Mouse (Mus musculus) embryonic facial prominence, embryonic 14.5 days (tissue): ENCODE results near the gene Aamp. TPM values are rescaled to one million over a fixed set of nuclear protein-coding genes. Genes with fewer than 3 reads are reported as not detected.
A peak's percentile ranks its signal among the peaks of the same experiment; 100 is the strongest.

Experiments
- ATAC-seq: fragments of 200-750 bp; cut with Nextera tagmentation; 2 replicates; pipeline ENCODE4 v1.8.0; 2017; ENCODE audit warnings: low read depth, moderate number of reproducible peaks, moderate TSS enrichment
- DNase-seq: peaks from one replicate; pipeline ENCODE4 v3.0.0-alpha.2; 2015; ENCODE audit warnings: low spot score
- H3K27ac ChIP-seq: fragments of 300-500 bp; sonication (generic); replicated peaks from 2 replicates; pipeline ENCODE4 v1.5.1; 2014; ENCODE audit warnings: low read depth, mild to moderate bottlenecking, low read length, moderate library complexity
- H3K27me3 ChIP-seq: fragments of 300-500 bp; sonication (generic); replicated peaks from 2 replicates; pipeline ENCODE4 v1.6.1; 2014; ENCODE audit warnings: low read length; ENCODE audit not compliant: control insufficient read depth, insufficient read depth
- H3K36me3 ChIP-seq: fragments of 300-500 bp; sonication (generic); 2 replicates; pipeline ENCODE4 v1.6.1; 2014; ENCODE audit warnings: low read length, mixed read lengths; ENCODE audit not compliant: control insufficient read depth, insufficient read depth
- H3K4me1 ChIP-seq: fragments of 300-500 bp; sonication (generic); 2 replicates; pipeline ENCODE4 v1.6.1; 2014; ENCODE audit warnings: antibody characterized with exemption, low read length; ENCODE audit not compliant: control insufficient read depth, insufficient read depth
- H3K4me2 ChIP-seq: fragments of 300-500 bp; sonication (generic); 2 replicates; pipeline ENCODE4 v1.6.1; 2014; ENCODE audit warnings: low read depth, mild to moderate bottlenecking, low read length, moderate library complexity, mixed read lengths
- H3K4me3 ChIP-seq: fragments of 300-500 bp; sonication (generic); 2 replicates; pipeline ENCODE4 v1.5.1; 2014; ENCODE audit warnings: low read depth, mild to moderate bottlenecking, low read length
- H3K9ac ChIP-seq: fragments of 300-500 bp; sonication (generic); 2 replicates; pipeline ENCODE4 v1.6.1; 2014; ENCODE audit warnings: low read depth, mild to moderate bottlenecking, low read length, moderate library complexity, mixed read lengths
- H3K9me3 ChIP-seq: fragments of 300-500 bp; sonication (generic); 2 replicates; pipeline ENCODE4 v1.6.1; 2016; ENCODE audit warnings: low read length; ENCODE audit not compliant: control insufficient read depth
- WGBS: fragments of 180-500 bp; shearing (Covaris S2); extraction: QIAGEN DNeasy Blood & Tissue Kit; methylation state at CpG from one replicate; pipeline ENCODE4 v1.1.7; 2014; 5-methylcytosine and 5-hydroxymethylcytosine counted together
- polyA plus RNA-seq: library from polyadenylated mRNA; unstranded; fragments of >200 nt; fragmentation: Nextera tagmentation; extraction: Ambion mirVana; gene quantifications from 2 replicates; pipeline ENCODE4 v1.2.1, GENCODE M21; 2014

Aamp gene
- polyA plus RNA-seq, 1 experiment from 2014 or later: 214 TPM

GRCm38 (mm10) chr1:74304339-74304790, 19.8 kb upstream of the Aamp start:
- DNase-seq: peak; percentile 42
- Histone ChIP-seq H3K4me1 (peaks cover 5% of the 10 kb centered on the region), H3K27me3 (no peaks in the 10 kb centered on the region), H3K4me2 (peak overlapping the region; percentile 77), H3K4me3 (peak overlapping the region; percentile 74), H3K9me3 (no peaks in the 10 kb centered on the region), H3K36me3 (no peaks in the 10 kb centered on the region), H3K27ac (peak overlapping the region; percentile 87), H3K9ac (peak overlapping the region; percentile 88)
- 4% methylated on average over 12 of the region's 12 CpGs for WGBS
- ATAC-seq: no peak

GRCm38 (mm10) chr1:74303509-74304338, 19.2 kb upstream of the Aamp start:
- ATAC-seq (peak; percentile 91), DNase-seq (peak; percentile 70)

GRCm38 (mm10) chr1:74302835-74303234, 18.3 kb upstream of the Aamp start:
- peak overlapping the region; percentile 74 for H3K4me3 ChIP-seq
- H3K27me3 ChIP-seq: no peaks in the 10 kb centered on the region
- H3K27ac ChIP-seq: no peak overlapping the region
- DNase-seq: no peak
- no peak overlapping the region for H3K9ac ChIP-seq
- peaks cover 5% of the 10 kb centered on the region for H3K4me1 ChIP-seq
- H3K36me3 ChIP-seq: no peaks in the 10 kb centered on the region
- peak overlapping the region; percentile 77 for H3K4me2 ChIP-seq
- 62% methylated on average over 2 of the region's 2 CpGs for WGBS
- H3K9me3 ChIP-seq: no peaks in the 10 kb centered on the region
- ATAC-seq: no peak

More at GRCm38 (mm10) chr1:74303509-74304338, 19.2 kb upstream of the Aamp start:
- Histone ChIP-seq H3K27me3 (no peaks in the 10 kb centered on the region), H3K9me3 (no peaks in the 10 kb centered on the region), H3K36me3 (no peaks in the 10 kb centered on the region), H3K4me3 (peak overlapping the region; percentile 74), H3K4me2 (peak overlapping the region; percentile 77), H3K4me1 (peaks cover 5% of the 10 kb centered on the region), H3K9ac (peak overlapping the region; percentile 88), H3K27ac (peak overlapping the region; percentile 87)
- 0% methylated on average over 32 of the region's 56 CpGs for WGBS

- Histone ChIP-seq H3K4me3 (no peak overlapping the region), H3K9me3 (no peaks in the 10 kb centered on the region), H3K27me3 (no peaks in the 10 kb centered on the region), H3K36me3 (no peaks in the 10 kb centered on the region), H3K4me2 (no peak overlapping the region), H3K4me1 (peaks cover 7% of the 10 kb centered on the region), H3K27ac (no peak overlapping the region), H3K9ac (no peak overlapping the region)
- no peak for ATAC-seq
- DNase-seq: no peak
- 87% methylated on average over 7 of the region's 7 CpGs for WGBS
These were observed 17.7 kb upstream of the Aamp start for GRCm38 (mm10) chr1:74302229-74302628.

GRCm38 (mm10) chr1:74300347-74301110, 16.0 kb upstream of the Aamp start:
- DNase-seq (no peak), ATAC-seq (no peak)
- no peaks in the 10 kb centered on the region for H3K36me3 ChIP-seq
- H3K4me2 ChIP-seq: no peak overlapping the region
- H3K4me3 ChIP-seq: no peak overlapping the region
- H3K9ac ChIP-seq: no peak overlapping the region
- no peaks in the 10 kb centered on the region for H3K9me3 ChIP-seq
- H3K27me3 ChIP-seq: no peaks in the 10 kb centered on the region
- 78% methylated on average over 6 of the region's 6 CpGs for WGBS
- H3K27ac ChIP-seq: no peak overlapping the region
- H3K4me1 ChIP-seq: peaks cover 24% of the 10 kb centered on the region

GRCm38 (mm10) chr1:74298996-74299395, 14.5 kb upstream of the Aamp start:
- Histone ChIP-seq H3K36me3 (peaks cover 3% of the 10 kb centered on the region; the same call in 1 of the 2 replicates), H3K4me1 (peaks cover 34% of the 10 kb centered on the region), H3K4me3 (no peak overlapping the region), H3K9ac (no peak overlapping the region), H3K9me3 (no peaks in the 10 kb centered on the region), H3K27ac (peak overlapping the region; percentile 28; the same call in 1 of the 2 replicates), H3K4me2 (no peak overlapping the region), H3K27me3 (no peaks in the 10 kb centered on the region)
- no peak for ATAC-seq
- 64% methylated on average over 5 of the region's 5 CpGs for WGBS
- DNase-seq: no peak

- Histone ChIP-seq H3K9ac (no peak overlapping the region), H3K4me3 (no peak overlapping the region), H3K4me1 (peaks cover 34% of the 10 kb centered on the region), H3K9me3 (no peaks in the 10 kb centered on the region), H3K27ac (no peak overlapping the region), H3K36me3 (peaks cover 10% of the 10 kb centered on the region; the same call in 1 of the 2 replicates), H3K27me3 (no peaks in the 10 kb centered on the region), H3K4me2 (no peak overlapping the region)
- ATAC-seq: no peak
- 84% methylated on average over 5 of the region's 5 CpGs for WGBS
- DNase-seq: no peak
These were observed 13.7 kb upstream of the Aamp start for GRCm38 (mm10) chr1:74298157-74298750.

GRCm38 (mm10) chr1:74297269-74297668, 12.7 kb upstream of the Aamp start:
- Histone ChIP-seq H3K4me1 (peaks cover 29% of the 10 kb centered on the region), H3K9ac (peak overlapping the region; percentile 32; the same call in 1 of the 2 replicates)
- 65% methylated on average over 3 of the region's 3 CpGs for WGBS

More at GRCm38 (mm10) chr1:74297269-74297668, 12.7 kb upstream of the Aamp start:
- Histone ChIP-seq H3K4me2 (peak overlapping the region; percentile 45), H3K27me3 (no peaks in the 10 kb centered on the region), H3K27ac (peak overlapping the region; percentile 91), H3K4me3 (no peak overlapping the region), H3K36me3 (peaks cover 20% of the 10 kb centered on the region; the same call in 1 of the 2 replicates), H3K9me3 (no peaks in the 10 kb centered on the region)
- ATAC-seq: no peak
- DNase-seq: peak; percentile 24
